Mouse (Mus musculus): Measurements from ENCODE around the gene Stard13. TPM values are rescaled to one million over a fixed set of nuclear protein-coding genes. Genes with fewer than 3 reads are reported as not detected.

The Stard13 gene
- polyA plus RNA-seq, 1 experiment from 2014 or later: 3.6 TPM

GRCm38 (mm10) chr5:151004216-151004755 lies 229.3 kb downstream of the Stard13 start:
- Histone ChIP-seq H3K4me3 (ENCODE audit: low read depth, low read length) (no peak overlapping the region), H3K27me3 (ENCODE audit: control insufficient read depth, insufficient read depth, low read depth, low read length) (no peaks in the 10 kb centered on the region), H3K27ac (ENCODE audit: low read length) (no peak overlapping the region), H3K9me3 (replicated peaks; ENCODE audit: control insufficient read depth, low read length, poor library complexity, severe bottlenecking) (no peaks in the 10 kb centered on the region), H3K9ac (ENCODE audit: low read depth, low read length) (no peak overlapping the region), H3K4me1 (ENCODE audit: control insufficient read depth, insufficient read depth, low read length) (no peaks in the 10 kb centered on the region), H3K36me3 (ENCODE audit: control insufficient read depth, insufficient read depth, low read length) (no peaks in the 10 kb centered on the region), H3K4me2 (ENCODE audit: low read length) (no peak overlapping the region)
- 79% methylated on average over 1 of the region's 1 CpGs for WGBS
- no peak for ATAC-seq

- Histone ChIP-seq H3K27me3 (ENCODE audit: control insufficient read depth, insufficient read depth, low read depth, low read length) (no peaks in the 10 kb centered on the region), H3K4me1 (ENCODE audit: control insufficient read depth, insufficient read depth, low read length) (no peaks in the 10 kb centered on the region), H3K27ac (ENCODE audit: low read length) (no peak overlapping the region), H3K36me3 (ENCODE audit: control insufficient read depth, insufficient read depth, low read length) (no peaks in the 10 kb centered on the region), H3K9ac (ENCODE audit: low read depth, low read length) (no peak overlapping the region), H3K4me2 (ENCODE audit: low read length) (no peak overlapping the region), H3K4me3 (ENCODE audit: low read depth, low read length) (no peak overlapping the region), H3K9me3 (replicated peaks; ENCODE audit: control insufficient read depth, low read length, poor library complexity, severe bottlenecking) (no peaks in the 10 kb centered on the region)
- WGBS: 96% methylated on average over 4 of the region's 4 CpGs
- ATAC-seq: no peak
Measured at GRCm38 (mm10) chr5:151002051-151002450, 231.6 kb downstream of the Stard13 start.

- Histone ChIP-seq H3K9ac (ENCODE audit: low read depth, low read length) (no peak overlapping the region), H3K4me3 (ENCODE audit: low read depth, low read length) (no peak overlapping the region), H3K27ac (ENCODE audit: low read length) (no peak overlapping the region), H3K9me3 (replicated peaks; ENCODE audit: control insufficient read depth, low read length, poor library complexity, severe bottlenecking) (no peaks in the 10 kb centered on the region), H3K27me3 (ENCODE audit: control insufficient read depth, insufficient read depth, low read depth, low read length) (no peaks in the 10 kb centered on the region), H3K4me1 (ENCODE audit: control insufficient read depth, insufficient read depth, low read length) (no peaks in the 10 kb centered on the region), H3K36me3 (ENCODE audit: control insufficient read depth, insufficient read depth, low read length) (no peaks in the 10 kb centered on the region), H3K4me2 (ENCODE audit: low read length) (no peak overlapping the region)
- ATAC-seq: no peak
- WGBS: 95% methylated on average over 7 of the region's 7 CpGs
Measured at GRCm38 (mm10) chr5:151001111-151001510, 232.5 kb downstream of the Stard13 start.

GRCm38 (mm10) chr5:150996586-150996985 lies 237.1 kb downstream of the Stard13 start:
- H3K36me3 ChIP-seq (ENCODE audit: control insufficient read depth, insufficient read depth, low read length): no peaks in the 10 kb centered on the region
- H3K9me3 ChIP-seq (replicated peaks; ENCODE audit: control insufficient read depth, low read length, poor library complexity, severe bottlenecking): 0 out of 2 replicates have a peak, but pooled peaks cover 3% of the 10 kb centered on the region
- ATAC-seq: no peak
- H3K9ac ChIP-seq (ENCODE audit: low read depth, low read length): no peak overlapping the region
- H3K27ac ChIP-seq (ENCODE audit: low read length): no peak overlapping the region
- 83% methylated on average over 2 of the region's 2 CpGs for WGBS
- no peak overlapping the region for H3K4me2 ChIP-seq (ENCODE audit: low read length)
- H3K27me3 ChIP-seq (ENCODE audit: control insufficient read depth, insufficient read depth, low read depth, low read length): no peaks in the 10 kb centered on the region
- no peak overlapping the region for H3K4me3 ChIP-seq (ENCODE audit: low read depth, low read length)
- H3K4me1 ChIP-seq (ENCODE audit: control insufficient read depth, insufficient read depth, low read length): no peaks in the 10 kb centered on the region

- H3K4me3 ChIP-seq (ENCODE audit: low read depth, low read length): no peak overlapping the region
- 0 out of 2 replicates have a peak, but pooled peaks cover 3% of the 10 kb centered on the region for H3K9me3 ChIP-seq (replicated peaks; ENCODE audit: control insufficient read depth, low read length, poor library complexity, severe bottlenecking)
- no peaks in the 10 kb centered on the region for H3K36me3 ChIP-seq (ENCODE audit: control insufficient read depth, insufficient read depth, low read length)
- 89% methylated on average over 7 of the region's 7 CpGs for WGBS
- H3K4me2 ChIP-seq (ENCODE audit: low read length): no peak overlapping the region
- no peak for ATAC-seq
- H3K27me3 ChIP-seq (ENCODE audit: control insufficient read depth, insufficient read depth, low read depth, low read length): no peaks in the 10 kb centered on the region
- no peak overlapping the region for H3K9ac ChIP-seq (ENCODE audit: low read depth, low read length)
- no peak overlapping the region for H3K27ac ChIP-seq (ENCODE audit: low read length)
- H3K4me1 ChIP-seq (ENCODE audit: control insufficient read depth, insufficient read depth, low read length): no peaks in the 10 kb centered on the region
Measured at GRCm38 (mm10) chr5:150994096-150994495, 239.5 kb downstream of the Stard13 start.

Other genes with a start within 250 kb of the Stard13 start
- gene Gm42906, start 194.3 kb upstream of the Stard13 start, polyA plus RNA-seq (2015; fragmentation: Nextera tagmentation; extraction: Ambion mirVana): not detected in 2 replicates